Mouse (Mus musculus): Measurements from ENCODE around the gene C1ql4. TPM values are rescaled to one million over a fixed set of nuclear protein-coding genes. Genes with fewer than 3 reads are reported as not detected.
"Not testable (repeated sequence)": the region's sequence is repeated elsewhere in the genome, so short reads cannot be mapped to it uniquely, and the experiment has no call there.

C1ql4 gene
- polyA plus RNA-seq, 1 experiment from 2014 or later: 0.33 TPM

GRCm38 (mm10) chr15:99055511-99055961 lies 32.1 kb downstream of the C1ql4 start:
- Histone ChIP-seq H3K4me1 (peaks cover 32% of the 10 kb centered on the region), H3K9me3 (no peaks in the 10 kb centered on the region), H3K4me3 (peak overlapping the region; percentile 37), H3K27ac (replicated peaks) (no peak overlapping the region), H3K9ac (replicated peaks) (peak overlapping the region; percentile 37; the same call in 1 of the 2 replicates), H3K36me3 (no peaks in the 10 kb centered on the region), H3K4me2 (replicated peaks) (peak overlapping the region; percentile 68), H3K27me3 (peaks cover 65% of the 10 kb centered on the region)
- under 1% methylated on average over 37 of the region's 37 CpGs for WGBS
- ATAC-seq (replicated peaks): peak; percentile 63

DNA sequence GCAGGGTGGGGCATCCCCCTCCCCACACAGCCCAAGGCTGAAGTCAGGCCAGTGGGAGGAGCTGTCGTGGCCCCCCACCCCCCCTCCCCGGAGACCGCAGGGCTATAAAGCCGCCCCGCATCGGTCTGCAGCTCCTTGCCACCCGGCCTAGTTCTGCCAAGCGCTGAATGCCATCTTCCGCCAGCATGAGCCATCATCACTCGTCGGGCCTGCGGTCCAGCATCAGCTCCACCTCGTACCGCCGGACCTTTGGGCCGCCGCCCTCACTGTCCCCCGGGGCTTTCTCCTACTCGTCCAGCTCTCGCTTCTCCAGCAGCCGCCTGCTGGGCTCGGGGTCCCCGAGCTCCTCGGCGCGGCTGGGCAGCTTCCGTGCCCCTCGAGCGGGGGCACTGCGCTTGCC lies 32.6 kb downstream of the C1ql4 start, which contains the start of gene Prph:
Gene Prph, plus strand, starts transcription at position 135 of the 400 bp plus-strand sequence.
- peaks cover 68% of the 10 kb centered on the region for H3K27me3 ChIP-seq
- WGBS: 3% methylated on average over 28 of the region's 30 CpGs
- peak within 1 kb of the TSS; percentile 37 for H3K4me3 ChIP-seq
- no peak for ATAC-seq (replicated peaks)
- peak within 1 kb of the TSS; percentile 68 for H3K4me2 ChIP-seq (replicated peaks)
- H3K4me1 ChIP-seq: peaks cover 32% of the 10 kb centered on the region
- no peaks in the 10 kb centered on the region for H3K9me3 ChIP-seq
- H3K9ac ChIP-seq (replicated peaks): peak within 1 kb of the TSS; percentile 37; the same call in 1 of the 2 replicates
- H3K36me3 ChIP-seq: no peaks in the 10 kb centered on the region
- H3K27ac ChIP-seq (replicated peaks): no peak within 1 kb of the TSS

DNA sequence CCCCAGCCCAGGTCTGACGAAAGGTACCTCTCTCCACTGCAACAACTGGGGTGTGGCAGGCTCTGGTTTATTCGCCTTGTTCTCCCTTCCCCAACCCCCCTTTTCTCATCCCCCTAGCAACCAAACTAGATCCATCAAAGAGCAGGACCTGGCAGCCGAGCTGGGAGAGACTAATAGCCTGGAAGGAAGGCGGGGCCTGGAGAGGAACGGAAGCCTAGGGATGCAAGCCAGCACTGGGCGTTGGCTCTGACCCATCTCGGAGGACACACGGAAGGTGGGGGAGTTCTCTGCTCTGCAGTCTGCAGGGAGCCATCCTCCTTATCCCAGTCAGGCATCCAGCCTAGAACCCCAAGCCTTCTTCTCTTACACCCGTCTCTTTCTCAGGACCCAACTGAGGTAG lies 34.2 kb downstream of the C1ql4 start:
- Histone ChIP-seq H3K4me2 (replicated peaks) (no peak overlapping the region), H3K27me3 (peaks cover 58% of the 10 kb centered on the region), H3K27ac (replicated peaks) (no peak overlapping the region)

GRCm38 (mm10) chr15:99049473-99050253 lies 38.0 kb downstream of the C1ql4 start:
- H3K27ac ChIP-seq (replicated peaks): no peak overlapping the region
- H3K9ac ChIP-seq (replicated peaks): no peak overlapping the region
- H3K4me1 ChIP-seq: peaks cover 11% of the 10 kb centered on the region; the same call in 1 of the 2 replicates
- no peaks in the 10 kb centered on the region for H3K9me3 ChIP-seq
- peaks cover 22% of the 10 kb centered on the region for H3K27me3 ChIP-seq
- no peak overlapping the region for H3K4me3 ChIP-seq
- no peaks in the 10 kb centered on the region for H3K36me3 ChIP-seq
- 30% methylated on average over 13 of the region's 13 CpGs for WGBS
- no peak overlapping the region for H3K4me2 ChIP-seq (replicated peaks)
- ATAC-seq (replicated peaks): no peak

More for the DNA sequence above, 34.2 kb downstream of the C1ql4 start:
- Histone ChIP-seq H3K9me3 (no peaks in the 10 kb centered on the region), H3K36me3 (no peaks in the 10 kb centered on the region), H3K4me1 (peaks cover 34% of the 10 kb centered on the region), H3K9ac (replicated peaks) (no peak overlapping the region), H3K4me3 (no peak overlapping the region)
- no peak for ATAC-seq (replicated peaks)
- WGBS: 8% methylated on average over 9 of the region's 9 CpGs

DNA sequence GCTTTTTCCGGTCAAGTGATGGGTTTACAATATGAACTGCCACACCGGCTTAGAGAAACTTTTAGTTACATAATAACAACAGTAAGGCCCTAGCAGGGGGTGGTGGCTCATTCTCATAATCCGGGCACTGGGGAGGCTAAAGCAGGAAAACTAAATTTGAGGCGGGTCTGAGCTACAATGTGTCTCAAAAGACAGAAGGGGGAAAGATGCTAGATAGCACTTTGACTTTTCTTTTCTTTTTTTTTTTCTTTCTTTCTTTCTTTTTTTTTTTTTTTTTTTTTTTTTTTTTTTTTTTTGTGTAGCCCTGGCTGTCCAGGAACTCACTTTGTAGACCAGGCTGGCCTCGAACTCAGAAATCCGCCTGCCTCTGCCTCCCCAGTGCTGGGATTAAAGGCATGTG lies 41.9 kb downstream of the C1ql4 start:
- not testable (repeated sequence) for H3K27ac ChIP-seq (replicated peaks); H3K9me3 ChIP-seq; H3K27me3 ChIP-seq; ATAC-seq (replicated peaks); H3K4me3 ChIP-seq; H3K36me3 ChIP-seq; H3K4me2 ChIP-seq (replicated peaks); H3K9ac ChIP-seq (replicated peaks)
- WGBS: 76% methylated on average over 6 of the region's 6 CpGs
- peaks cover 12% of the 10 kb centered on the region for H3K4me1 ChIP-seq

DNA sequence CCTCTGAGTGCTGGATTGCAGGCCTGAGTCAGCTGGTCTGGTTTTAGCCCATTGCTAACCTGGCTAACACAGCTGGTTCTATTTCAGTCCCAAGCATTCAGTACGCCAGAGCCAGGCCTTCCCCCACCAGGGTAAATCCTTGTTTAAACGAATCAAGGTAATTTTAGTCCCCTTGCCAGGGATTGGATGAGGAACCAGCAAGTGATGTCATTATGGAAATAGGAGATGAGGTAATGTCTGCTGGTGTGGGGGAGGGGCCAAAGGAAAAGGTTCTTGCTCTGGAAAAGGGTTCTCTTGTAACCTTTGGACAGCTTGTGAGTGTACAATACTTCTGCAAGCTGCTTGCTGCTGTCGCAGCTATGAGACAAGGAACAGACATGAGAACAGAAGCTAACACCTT lies 42.8 kb downstream of the C1ql4 start:
- WGBS: 34% methylated on average over 3 of the region's 3 CpGs
- Histone ChIP-seq H3K9me3 (no peaks in the 10 kb centered on the region), H3K4me3 (no peak overlapping the region), H3K4me2 (replicated peaks) (no peak overlapping the region), H3K27me3 (no peaks in the 10 kb centered on the region), H3K36me3 (no peaks in the 10 kb centered on the region), H3K9ac (replicated peaks) (no peak overlapping the region), H3K4me1 (peaks cover 12% of the 10 kb centered on the region), H3K27ac (replicated peaks) (no peak overlapping the region)
- ATAC-seq (replicated peaks): no peak

- no peak for ATAC-seq (replicated peaks)
- Histone ChIP-seq H3K27me3 (no peaks in the 10 kb centered on the region), H3K36me3 (no peaks in the 10 kb centered on the region), H3K9me3 (no peaks in the 10 kb centered on the region), H3K4me3 (no peak overlapping the region), H3K27ac (replicated peaks) (no peak overlapping the region), H3K9ac (replicated peaks) (no peak overlapping the region), H3K4me2 (replicated peaks) (no peak overlapping the region), H3K4me1 (peaks cover 9% of the 10 kb centered on the region)
- 80% methylated on average over 5 of the region's 5 CpGs for WGBS
Observed at GRCm38 (mm10) chr15:99042334-99042733, 45.3 kb downstream of the C1ql4 start.

- no peaks in the 10 kb centered on the region for H3K36me3 ChIP-seq
- 31% methylated on average over 21 of the region's 21 CpGs for WGBS
- peaks cover 9% of the 10 kb centered on the region for H3K4me1 ChIP-seq
- H3K4me2 ChIP-seq (replicated peaks): peak overlapping the region; percentile 18
- no peak overlapping the region; the same call in 1 of the 2 replicates for H3K9ac ChIP-seq (replicated peaks)
- H3K27me3 ChIP-seq: no peaks in the 10 kb centered on the region
- no peak overlapping the region for H3K27ac ChIP-seq (replicated peaks)
- ATAC-seq (replicated peaks): no peak
- H3K9me3 ChIP-seq: no peaks in the 10 kb centered on the region
- no peak overlapping the region for H3K4me3 ChIP-seq
Observed at GRCm38 (mm10) chr15:99040920-99041856, 46.4 kb downstream of the C1ql4 start.

- WGBS: 72% methylated on average over 26 of the region's 26 CpGs
- H3K27ac ChIP-seq (replicated peaks): no peak overlapping the region
- peak overlapping the region; percentile 18; the same call in 1 of the 2 replicates for H3K4me2 ChIP-seq (replicated peaks)
Observed at GRCm38 (mm10) chr15:99039996-99040919, 47.4 kb downstream of the C1ql4 start.

DNA sequence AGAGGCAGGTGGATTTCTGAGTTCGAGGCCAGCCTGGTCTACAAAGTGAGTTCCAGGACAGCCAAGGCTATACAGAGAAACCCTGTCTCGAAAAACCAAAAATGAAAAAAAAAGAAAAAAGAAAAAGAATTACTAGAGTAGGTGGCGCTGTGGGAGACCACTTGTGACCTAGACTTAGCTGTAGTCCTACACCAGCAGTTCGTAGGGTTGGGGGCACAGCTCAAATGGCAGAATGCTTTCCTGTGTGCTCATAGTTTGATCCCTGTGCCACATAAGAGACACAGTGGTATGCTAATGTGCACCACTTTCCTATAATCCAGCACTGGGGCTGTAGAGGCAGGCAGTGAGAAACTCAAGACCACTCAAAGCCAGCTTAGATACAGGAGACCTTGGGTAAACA lies 48.3 kb downstream of the C1ql4 start:
- H3K9me3 ChIP-seq: no peaks in the 10 kb centered on the region
- peaks cover 9% of the 10 kb centered on the region for H3K4me1 ChIP-seq
- no peaks in the 10 kb centered on the region for H3K27me3 ChIP-seq
- no peaks in the 10 kb centered on the region for H3K36me3 ChIP-seq
- 84% methylated on average over 4 of the region's 4 CpGs for WGBS
- no peak for ATAC-seq (replicated peaks)
- H3K4me2 ChIP-seq (replicated peaks): no peak overlapping the region
- no peak overlapping the region for H3K27ac ChIP-seq (replicated peaks)
- H3K9ac ChIP-seq (replicated peaks): no peak overlapping the region
- H3K4me3 ChIP-seq: no peak overlapping the region

More at GRCm38 (mm10) chr15:99039996-99040919, 47.4 kb downstream of the C1ql4 start:
- Histone ChIP-seq H3K4me1 (peaks cover 9% of the 10 kb centered on the region), H3K36me3 (no peaks in the 10 kb centered on the region), H3K9ac (replicated peaks) (no peak overlapping the region), H3K27me3 (no peaks in the 10 kb centered on the region), H3K4me3 (no peak overlapping the region), H3K9me3 (no peaks in the 10 kb centered on the region)
- no peak for ATAC-seq (replicated peaks)

DNA sequence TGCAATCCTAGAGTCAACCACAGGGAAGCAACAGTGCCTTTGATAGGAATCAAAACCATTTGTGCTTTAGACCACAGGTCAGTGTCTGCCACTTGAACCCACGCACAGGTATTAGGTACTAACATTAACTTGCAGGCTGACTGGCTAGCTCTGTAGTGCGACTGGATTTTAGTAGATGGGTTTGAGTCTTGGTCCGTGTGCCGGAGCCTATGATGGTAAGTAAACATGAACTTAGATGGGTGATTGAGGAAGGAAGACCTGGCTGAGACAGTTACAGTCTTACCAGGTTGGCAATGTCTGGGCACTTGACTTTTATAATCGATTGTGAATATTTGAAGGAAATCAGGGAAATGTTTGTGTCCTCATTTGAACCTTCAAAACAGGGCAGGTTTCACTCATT lies 48.8 kb downstream of the C1ql4 start:
- H3K27me3 ChIP-seq: no peaks in the 10 kb centered on the region
- no peaks in the 10 kb centered on the region for H3K36me3 ChIP-seq
- H3K4me1 ChIP-seq: peaks cover 9% of the 10 kb centered on the region
- no peak overlapping the region for H3K4me3 ChIP-seq
- H3K4me2 ChIP-seq (replicated peaks): no peak overlapping the region
- 93% methylated on average over 5 of the region's 5 CpGs for WGBS
- H3K9me3 ChIP-seq: no peaks in the 10 kb centered on the region
- H3K27ac ChIP-seq (replicated peaks): no peak overlapping the region
- ATAC-seq (replicated peaks): no peak
- H3K9ac ChIP-seq (replicated peaks): no peak overlapping the region
